Mouse (Mus musculus) heart, embryonic 15.5 days (tissue): ENCODE measurements around the gene Ascc2. TPM values are rescaled to one million over a fixed set of nuclear protein-coding genes. Genes with fewer than 3 reads are reported as not detected.
A peak's percentile ranks its signal among the peaks of the same experiment; 100 is the strongest.
"Not testable (repeated sequence)": the region's sequence is repeated elsewhere in the genome, so short reads cannot be mapped to it uniquely, and the experiment has no call there.

Source experiments
- ATAC-seq: fragments of 200-750 bp; cut with Nextera tagmentation; replicated peaks from 2 replicates; pipeline ENCODE4 v1.8.0; 2017; ENCODE audit warnings: low read depth, moderate TSS enrichment; ENCODE audit not compliant: insufficient number of reproducible peaks, insufficient read depth, low FRiP score
- H3K27ac ChIP-seq: fragments of 300-500 bp; sonication (generic); 2 replicates; pipeline ENCODE4 v1.5.1; 2015; ENCODE audit warnings: mild to moderate bottlenecking, inconsistent platforms
- H3K27me3 ChIP-seq: fragments of 300-500 bp; sonication (generic); 2 replicates; pipeline ENCODE4 v1.6.1; 2015; ENCODE audit warnings: inconsistent platforms
- H3K36me3 ChIP-seq: fragments of 300-500 bp; sonication (generic); 2 replicates; pipeline ENCODE4 v1.6.1; 2015; ENCODE audit warnings: mild to moderate bottlenecking, inconsistent platforms
- H3K4me1 ChIP-seq: fragments of 300-500 bp; sonication (generic); replicated peaks from 2 replicates; pipeline ENCODE4 v1.6.1; 2015; ENCODE audit warnings: inconsistent platforms
- H3K4me2 ChIP-seq: fragments of 300-500 bp; sonication (generic); 2 replicates; pipeline ENCODE4 v1.6.1; 2015; ENCODE audit warnings: inconsistent platforms, mild to moderate bottlenecking, moderate library complexity
- H3K4me3 ChIP-seq: fragments of 300-500 bp; sonication (generic); 2 replicates; pipeline ENCODE4 v1.5.1; 2015; ENCODE audit warnings: mild to moderate bottlenecking, inconsistent platforms
- H3K9ac ChIP-seq: fragments of 300-500 bp; sonication (generic); 2 replicates; pipeline ENCODE4 v1.6.1; 2015; ENCODE audit warnings: mild to moderate bottlenecking, inconsistent platforms
- H3K9me3 ChIP-seq: fragments of 300-500 bp; sonication (generic); replicated peaks from 2 replicates; pipeline ENCODE4 v1.6.1; 2016; ENCODE audit warnings: inconsistent platforms
- WGBS: fragments of 180-500 bp; shearing (Covaris S2); methylation state at CpG from one replicate; pipeline ENCODE4 v1.1.7; 2015; ENCODE audit warnings: mixed read lengths; 5-methylcytosine and 5-hydroxymethylcytosine counted together
- polyA plus RNA-seq: library from polyadenylated mRNA; unstranded; fragments of >200 nt; fragmentation: Nextera tagmentation; extraction: Ambion mirVana; gene quantifications from 2 replicates; pipeline ENCODE4 v1.2.1, GENCODE M21; 2015

The Ascc2 gene
- polyA plus RNA-seq, 1 experiment from 2014 or later, result 17.7 TPM

GRCm38 (mm10) chr11:4704072-4704964 lies 66.8 kb downstream of the Ascc2 start, which contains the start of the genes Uqcr10 and Zmat5:
Uqcr10 (minus strand) TSS chr11:4704342.
Zmat5 (plus strand) TSS chr11:4704678.
- peak within 1 kb of the TSS; percentile 79 for H3K4me3 ChIP-seq
- H3K4me2 ChIP-seq, result peak within 1 kb of the TSS; percentile 81
- H3K4me1 ChIP-seq, result peaks cover 19% of the 10 kb centered on the region
- H3K27ac ChIP-seq, result peak within 1 kb of the TSS; percentile 91
- peak; percentile 96 for ATAC-seq
- H3K27me3 ChIP-seq, result no peaks in the 10 kb centered on the region
- under 1% methylated on average over 47 of the region's 47 CpGs for WGBS
- H3K9ac ChIP-seq, result peak within 1 kb of the TSS; percentile 91
- H3K36me3 ChIP-seq, result peaks cover 24% of the 10 kb centered on the region
- no peaks in the 10 kb centered on the region for H3K9me3 ChIP-seq

- peak overlapping the region; percentile 79 for H3K4me3 ChIP-seq
Observed at GRCm38 (mm10) chr11:4705178-4705577, 67.6 kb downstream of the Ascc2 start.

GRCm38 (mm10) chr11:4710188-4710587 lies 72.6 kb downstream of the Ascc2 start:
- not testable (repeated sequence) for ATAC-seq, H3K36me3 ChIP-seq, H3K27me3 ChIP-seq, H3K4me1 ChIP-seq, H3K4me2 ChIP-seq, H3K4me3 ChIP-seq, H3K9ac ChIP-seq, H3K27ac ChIP-seq, H3K9me3 ChIP-seq
- 80% methylated on average over 4 of the region's 4 CpGs for WGBS

More at GRCm38 (mm10) chr11:4705178-4705577, 67.6 kb downstream of the Ascc2 start:
- Histone ChIP-seq H3K9me3 (no peaks in the 10 kb centered on the region), H3K27me3 (no peaks in the 10 kb centered on the region), H3K36me3 (peaks cover 24% of the 10 kb centered on the region), H3K27ac (peak overlapping the region; percentile 51), H3K9ac (peak overlapping the region; percentile 91), H3K4me2 (peak overlapping the region; percentile 81), H3K4me1 (peaks cover 19% of the 10 kb centered on the region)
- ATAC-seq, result no peak
- WGBS, result 15% methylated on average over 4 of the region's 4 CpGs

- no peak overlapping the region for H3K4me2 ChIP-seq
- no peak for ATAC-seq
- H3K9me3 ChIP-seq, result no peaks in the 10 kb centered on the region
- H3K4me1 ChIP-seq, result peaks cover 3% of the 10 kb centered on the region; the same call in 1 of the 2 replicates
- no peak overlapping the region for H3K9ac ChIP-seq
- H3K4me3 ChIP-seq, result no peak overlapping the region
- H3K36me3 ChIP-seq, result no peaks in the 10 kb centered on the region
- no peak overlapping the region for H3K27ac ChIP-seq
- no peaks in the 10 kb centered on the region for H3K27me3 ChIP-seq
Observed at GRCm38 (mm10) chr11:4712822-4713221, 75.3 kb downstream of the Ascc2 start.

- ATAC-seq, result no peak
- no peak overlapping the region for H3K4me3 ChIP-seq
- no peaks in the 10 kb centered on the region for H3K27me3 ChIP-seq
- no peak overlapping the region for H3K9ac ChIP-seq
- WGBS, result 80% methylated on average over 4 of the region's 4 CpGs
- no peaks in the 10 kb centered on the region for H3K36me3 ChIP-seq
- no peak overlapping the region for H3K4me2 ChIP-seq
- peaks cover 12% of the 10 kb centered on the region for H3K4me1 ChIP-seq
- no peaks in the 10 kb centered on the region for H3K9me3 ChIP-seq
- no peak overlapping the region for H3K27ac ChIP-seq
Observed at GRCm38 (mm10) chr11:4714727-4715126, 77.2 kb downstream of the Ascc2 start.

- peaks cover 13% of the 10 kb centered on the region for H3K4me1 ChIP-seq
- H3K9ac ChIP-seq, result no peak overlapping the region
- H3K27ac ChIP-seq, result no peak overlapping the region
- 68% methylated on average over 4 of the region's 4 CpGs for WGBS
- H3K27me3 ChIP-seq, result no peaks in the 10 kb centered on the region
- H3K9me3 ChIP-seq, result no peaks in the 10 kb centered on the region
- H3K36me3 ChIP-seq, result no peaks in the 10 kb centered on the region
- no peak for ATAC-seq
- H3K4me3 ChIP-seq, result no peak overlapping the region
- H3K4me2 ChIP-seq, result no peak overlapping the region
Observed at GRCm38 (mm10) chr11:4715596-4715995, 78.0 kb downstream of the Ascc2 start.

DNA sequence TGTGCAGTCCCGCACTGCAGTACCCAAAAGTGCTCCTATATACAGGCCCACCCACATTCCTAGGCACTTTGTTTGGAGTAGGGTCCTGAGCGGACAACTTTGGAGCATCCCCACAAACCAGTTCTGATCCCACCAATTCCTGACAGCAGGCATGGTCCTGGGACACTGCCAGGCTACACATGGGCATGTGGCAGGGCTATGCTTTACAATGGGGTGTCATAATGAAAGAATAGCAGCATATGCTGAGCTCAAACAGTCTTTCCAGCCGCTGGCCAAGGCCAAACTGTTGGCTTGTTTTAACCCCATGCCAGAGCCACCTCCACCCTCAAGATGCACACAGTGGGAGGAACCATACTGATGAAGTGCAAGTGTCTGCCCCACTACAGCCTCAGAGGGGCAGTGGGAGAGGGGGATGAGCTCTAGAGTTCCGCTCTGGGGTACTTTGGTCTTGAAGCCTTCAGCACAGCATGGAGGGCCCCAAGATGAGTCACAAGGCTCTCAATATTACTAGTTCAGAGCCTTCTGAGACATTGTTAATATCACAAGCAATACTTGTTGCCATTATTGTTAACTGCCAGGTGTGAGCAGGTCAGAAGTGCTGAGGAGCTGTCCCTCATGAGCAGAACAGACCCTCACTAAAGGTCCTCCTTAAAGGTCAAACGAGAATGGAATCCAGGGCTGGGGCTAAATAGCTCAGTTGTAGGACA lies 79.1 kb downstream of the Ascc2 start:
- Histone ChIP-seq H3K36me3 (no peaks in the 10 kb centered on the region), H3K4me2 (no peak overlapping the region), H3K4me1 (peaks cover 13% of the 10 kb centered on the region), H3K4me3 (no peak overlapping the region), H3K9me3 (no peaks in the 10 kb centered on the region), H3K9ac (no peak overlapping the region), H3K27ac (no peak overlapping the region), H3K27me3 (no peaks in the 10 kb centered on the region)
- 83% methylated on average over 5 of the region's 5 CpGs for WGBS
- no peak for ATAC-seq

GRCm38 (mm10) chr11:4718548-4718947 lies 81.0 kb downstream of the Ascc2 start:
- WGBS, result 52% methylated on average over 5 of the region's 5 CpGs
- Histone ChIP-seq H3K9me3 (no peaks in the 10 kb centered on the region), H3K4me3 (no peak overlapping the region), H3K9ac (no peak overlapping the region), H3K4me1 (peaks cover 13% of the 10 kb centered on the region), H3K27me3 (no peaks in the 10 kb centered on the region), H3K27ac (no peak overlapping the region), H3K36me3 (no peaks in the 10 kb centered on the region), H3K4me2 (no peak overlapping the region)
- ATAC-seq, result peak; percentile 60; the same call in 1 of the 2 replicates

DNA sequence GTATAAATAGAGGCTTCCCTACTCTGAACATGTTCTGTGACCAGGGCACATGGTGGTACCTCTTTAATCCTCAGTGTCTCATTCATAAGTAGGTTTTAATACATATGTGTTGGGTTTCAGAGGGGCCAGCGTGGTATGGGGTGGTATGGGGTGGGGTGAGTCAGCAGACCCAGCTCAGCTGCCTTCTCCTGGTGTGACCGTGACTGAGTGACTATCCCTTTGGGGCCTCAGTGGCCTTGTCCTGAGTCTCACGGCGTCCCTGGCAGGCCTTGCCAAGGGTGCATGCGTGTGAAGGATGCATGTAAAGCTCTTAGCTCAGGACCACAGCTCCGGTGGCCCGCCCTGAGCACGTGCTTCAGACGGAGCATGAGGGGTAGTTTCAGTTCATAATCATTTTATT lies 82.4 kb downstream of the Ascc2 start:
- H3K4me3 ChIP-seq, result no peak overlapping the region
- ATAC-seq, result no peak
- H3K9me3 ChIP-seq, result no peaks in the 10 kb centered on the region
- H3K27me3 ChIP-seq, result no peaks in the 10 kb centered on the region
- no peak overlapping the region for H3K27ac ChIP-seq
- peaks cover 13% of the 10 kb centered on the region for H3K4me1 ChIP-seq
- H3K36me3 ChIP-seq, result 0 out of 2 replicates have a peak, but pooled peaks cover 4% of the 10 kb centered on the region
- no peak overlapping the region for H3K4me2 ChIP-seq
- H3K9ac ChIP-seq, result no peak overlapping the region
- WGBS, result 88% methylated on average over 9 of the region's 9 CpGs

DNA sequence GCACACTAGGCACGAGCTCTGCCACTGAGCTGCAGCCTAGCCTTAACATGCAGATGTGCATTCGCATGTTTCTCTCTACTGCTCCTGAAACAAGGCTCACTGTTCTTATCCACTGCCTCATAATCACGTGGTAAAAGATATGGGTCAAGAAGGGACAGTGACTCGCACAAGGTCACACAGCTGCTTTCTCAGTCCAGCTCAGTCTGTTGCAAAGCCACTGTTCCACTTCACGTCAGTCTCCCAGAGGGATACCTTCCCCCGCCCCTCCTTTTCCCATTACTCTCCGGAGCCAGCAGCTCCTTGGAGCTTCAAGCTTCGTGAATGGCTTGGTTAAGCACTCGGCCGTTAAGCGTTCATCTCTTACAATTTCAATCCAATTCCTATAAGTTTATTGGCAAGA lies 82.8 kb downstream of the Ascc2 start:
- Histone ChIP-seq H3K9me3 (no peaks in the 10 kb centered on the region), H3K27me3 (no peaks in the 10 kb centered on the region), H3K36me3 (0 out of 2 replicates have a peak, but pooled peaks cover 4% of the 10 kb centered on the region), H3K9ac (no peak overlapping the region), H3K4me3 (no peak overlapping the region), H3K4me2 (no peak overlapping the region), H3K27ac (no peak overlapping the region), H3K4me1 (peaks cover 13% of the 10 kb centered on the region)
- ATAC-seq, result no peak
- WGBS, result 66% methylated on average over 11 of the region's 11 CpGs

DNA sequence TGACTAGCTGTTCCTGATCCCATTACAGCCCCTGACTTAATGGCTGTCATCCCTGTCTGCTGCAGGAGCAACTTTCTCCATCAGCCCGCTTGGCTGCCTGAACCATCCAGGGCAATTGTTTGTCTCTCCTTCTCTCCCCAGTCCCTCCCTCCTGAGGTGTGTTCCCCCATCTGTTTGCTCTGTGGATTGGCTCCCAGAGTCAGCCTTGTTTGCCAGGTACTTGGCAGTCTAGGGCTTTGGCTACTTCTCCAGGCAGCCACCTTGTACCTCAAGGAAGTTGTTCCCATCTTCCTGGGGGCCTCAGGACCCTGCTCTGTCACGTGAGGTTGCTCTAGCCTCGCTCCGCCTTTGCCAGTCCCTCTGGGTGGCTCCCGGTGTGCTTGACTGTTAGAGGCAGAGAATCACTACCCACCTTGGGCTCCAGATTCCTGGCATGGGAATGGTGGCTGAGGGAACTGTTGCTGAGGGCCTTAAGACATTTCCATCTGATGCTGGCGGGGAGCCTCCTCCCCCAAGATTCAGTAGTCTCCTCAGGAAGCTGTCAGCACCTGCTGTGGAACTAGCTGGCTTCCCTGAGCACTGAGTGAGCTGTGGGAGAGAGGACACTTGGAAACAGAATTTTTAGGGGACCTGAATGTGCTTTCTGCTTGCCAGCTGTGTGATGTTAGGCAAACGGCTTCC lies 83.5 kb downstream of the Ascc2 start:
- 60% methylated on average over 7 of the region's 7 CpGs for WGBS
- H3K4me3 ChIP-seq, result no peak overlapping the region
- H3K4me2 ChIP-seq, result no peak overlapping the region
- ATAC-seq, result no peak
- H3K9ac ChIP-seq, result no peak overlapping the region
- H3K4me1 ChIP-seq, result peaks cover 13% of the 10 kb centered on the region
- no peak overlapping the region for H3K27ac ChIP-seq
- no peaks in the 10 kb centered on the region for H3K9me3 ChIP-seq
- 0 out of 2 replicates have a peak, but pooled peaks cover 4% of the 10 kb centered on the region for H3K36me3 ChIP-seq
- H3K27me3 ChIP-seq, result no peaks in the 10 kb centered on the region
